Mouse (Mus musculus) lung, postnatal 0 days (tissue): Measurements from ENCODE around the gene Stk10. TPM values are rescaled to one million over a fixed set of nuclear protein-coding genes. Genes with fewer than 3 reads are reported as not detected.

ENCODE experiments used
- ATAC-seq: fragments of 200-750 bp; cut with Nextera tagmentation; 2 replicates; pipeline ENCODE4 v1.8.0; 2017; ENCODE audit warnings: moderate library complexity
- DNase-seq: peaks from one replicate; pipeline ENCODE4 v3.0.0-alpha.2; 2016; ENCODE audit warnings: low spot score
- H3K27ac ChIP-seq: fragments of 300-500 bp; sonication (generic); 2 replicates; pipeline ENCODE4 v1.5.1; 2014; ENCODE audit warnings: antibody characterized with exemption, mild to moderate bottlenecking, low read length, mixed read lengths
- H3K27me3 ChIP-seq: fragments of 300-500 bp; sonication (generic); replicated peaks from 2 replicates; pipeline ENCODE4 v1.6.1; 2014; ENCODE audit warnings: low read length, mixed read lengths; ENCODE audit not compliant: insufficient read depth
- H3K36me3 ChIP-seq: fragments of 300-500 bp; sonication (generic); 2 replicates; pipeline ENCODE4 v1.6.1; 2014; ENCODE audit warnings: low read length, mixed read lengths; ENCODE audit not compliant: insufficient read depth
- H3K4me1 ChIP-seq: fragments of 300-500 bp; sonication (generic); 2 replicates; pipeline ENCODE4 v1.6.1; 2014; ENCODE audit warnings: antibody characterized with exemption, low read depth, low read length, mixed read lengths; ENCODE audit not compliant: insufficient read depth
- H3K4me2 ChIP-seq: fragments of 300-500 bp; sonication (generic); replicated peaks from 2 replicates; pipeline ENCODE4 v1.6.1; 2014; ENCODE audit warnings: low read depth, mild to moderate bottlenecking, low read length, moderate library complexity, mixed read lengths
- H3K4me3 ChIP-seq: fragments of 300-500 bp; sonication (generic); 2 replicates; pipeline ENCODE4 v1.5.1; 2014; ENCODE audit warnings: low read depth, low read length
- H3K9ac ChIP-seq: fragments of 300-500 bp; sonication (generic); replicated peaks from 2 replicates; pipeline ENCODE4 v1.6.1; 2014; ENCODE audit warnings: low read depth, mild to moderate bottlenecking
- H3K9me3 ChIP-seq: fragments of 300-500 bp; sonication (generic); 2 replicates; pipeline ENCODE4 v1.6.1; 2016; ENCODE audit warnings: low read length, mixed read lengths
- CTCF ChIP-seq: IDR thresholded peaks from 2 replicates; pipeline ENCODE4 v1.5.1; 2016; ENCODE audit warnings: antibody characterized with exemption, mild to moderate bottlenecking
- EP300 ChIP-seq: IDR thresholded peaks from 2 replicates; pipeline ENCODE4 v1.6.1; 2016; ENCODE audit warnings: antibody characterized with exemption, mild to moderate bottlenecking, control low read depth
- WGBS: fragments of 180-500 bp; shearing (Covaris S2); extraction: QIAGEN DNeasy Blood & Tissue Kit; methylation state at CpG from one replicate; pipeline ENCODE4 v1.1.7; 2014; 5-methylcytosine and 5-hydroxymethylcytosine counted together
- polyA plus RNA-seq: library from polyadenylated mRNA; unstranded; fragments of >200 nt; fragmentation: Nextera tagmentation; extraction: Ambion mirVana; gene quantifications from 2 replicates; pipeline ENCODE4 v1.2.1, GENCODE M21; 2015

The Stk10 gene
- polyA plus RNA-seq, 1 experiment from 2014 or later = 1.9 TPM

DNA sequence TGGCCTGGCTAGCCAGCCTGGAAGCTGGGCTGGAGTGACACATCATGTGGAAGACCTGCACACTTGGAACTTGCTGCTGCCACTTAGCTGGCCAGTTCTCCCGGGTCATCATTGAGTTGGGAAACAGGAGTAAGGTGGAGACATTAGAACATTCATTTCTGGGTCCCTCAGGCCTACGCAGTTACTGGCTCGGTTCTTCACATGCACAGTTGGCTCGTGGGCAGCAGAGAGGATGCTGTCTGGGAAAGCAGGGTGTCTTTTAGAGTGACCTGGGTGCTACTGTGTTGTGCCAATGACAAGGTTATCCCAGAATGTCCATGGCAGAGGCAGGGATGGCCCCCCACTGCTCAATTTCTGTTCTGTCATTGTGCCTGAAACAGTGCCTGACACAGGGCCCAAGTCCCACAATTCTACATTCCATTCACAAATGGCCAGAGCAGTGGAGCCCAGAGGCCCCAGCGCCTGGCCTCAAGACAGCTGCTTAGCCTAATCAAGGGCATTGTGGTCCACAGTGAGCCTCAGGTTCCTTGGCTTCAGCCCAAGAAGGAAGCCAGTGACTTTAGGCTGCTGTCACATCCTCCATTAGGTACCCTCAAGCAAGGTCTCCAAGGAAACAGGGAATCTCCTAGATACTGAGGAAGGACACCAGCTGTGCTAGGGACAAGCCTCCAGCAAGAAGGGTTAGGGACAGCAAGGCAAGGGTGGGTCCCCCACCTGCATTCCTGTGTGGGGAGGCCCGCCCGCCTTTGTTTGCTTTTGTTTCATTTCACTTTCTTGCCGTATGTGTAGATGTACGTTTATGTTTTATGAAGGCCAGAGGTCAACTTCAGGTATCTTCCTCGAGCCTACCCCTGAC is 34.1 kb downstream of the Stk10 start:
- TF ChIP-seq CTCF = no peak
- TF ChIP-seq EP300 = no peak
- ATAC-seq (no peak), DNase-seq (no peak)
- Histone ChIP-seq H3K4me1 (no peaks in the 10 kb centered on the region; the same call in 1 of the 2 replicates), H3K9me3 (no peaks in the 10 kb centered on the region), H3K9ac (no peak overlapping the region), H3K36me3 (no peaks in the 10 kb centered on the region), H3K27ac (no peak overlapping the region), H3K4me2 (no peak overlapping the region), H3K27me3 (no peaks in the 10 kb centered on the region), H3K4me3 (no peak overlapping the region)
- WGBS = 60% methylated on average over 10 of the region's 10 CpGs

GRCm38 (mm10) chr11:32568060-32568459 is 35.0 kb downstream of the Stk10 start:
- ATAC-seq (no peak), DNase-seq (no peak)
- Histone ChIP-seq H3K9ac (no peak overlapping the region), H3K36me3 (no peaks in the 10 kb centered on the region), H3K4me3 (no peak overlapping the region), H3K4me2 (no peak overlapping the region), H3K27me3 (no peaks in the 10 kb centered on the region), H3K27ac (no peak overlapping the region), H3K9me3 (no peaks in the 10 kb centered on the region), H3K4me1 (no peaks in the 10 kb centered on the region; the same call in 1 of the 2 replicates)
- 78% methylated on average over 7 of the region's 7 CpGs for WGBS
- TF ChIP-seq EP300 = no peak
- TF ChIP-seq CTCF = no peak

- Histone ChIP-seq H3K4me1 (no peaks in the 10 kb centered on the region; the same call in 1 of the 2 replicates), H3K9me3 (no peaks in the 10 kb centered on the region), H3K27me3 (no peaks in the 10 kb centered on the region), H3K4me2 (no peak overlapping the region), H3K4me3 (no peak overlapping the region), H3K27ac (no peak overlapping the region), H3K36me3 (no peaks in the 10 kb centered on the region), H3K9ac (no peak overlapping the region)
- DNase-seq (no peak), ATAC-seq (peak; percentile 46)
- 68% methylated on average over 15 of the region's 15 CpGs for WGBS
- no peak for TF ChIP-seq EP300
- no peak for TF ChIP-seq CTCF
Measured at GRCm38 (mm10) chr11:32568637-32569293, 35.7 kb downstream of the Stk10 start.

GRCm38 (mm10) chr11:32571103-32571502 is 38.0 kb downstream of the Stk10 start:
- ATAC-seq = no peak
- no peaks in the 10 kb centered on the region for H3K27me3 ChIP-seq
- H3K4me2 ChIP-seq = no peak overlapping the region
- 93% methylated on average over 6 of the region's 6 CpGs for WGBS
- TF ChIP-seq CTCF = no peak
- no peak for TF ChIP-seq EP300
- H3K4me3 ChIP-seq = no peak overlapping the region
- no peaks in the 10 kb centered on the region for H3K9me3 ChIP-seq
- no peaks in the 10 kb centered on the region; the same call in 1 of the 2 replicates for H3K4me1 ChIP-seq
- H3K9ac ChIP-seq = no peak overlapping the region
- DNase-seq = no peak
- H3K27ac ChIP-seq = no peak overlapping the region
- no peaks in the 10 kb centered on the region for H3K36me3 ChIP-seq

DNA sequence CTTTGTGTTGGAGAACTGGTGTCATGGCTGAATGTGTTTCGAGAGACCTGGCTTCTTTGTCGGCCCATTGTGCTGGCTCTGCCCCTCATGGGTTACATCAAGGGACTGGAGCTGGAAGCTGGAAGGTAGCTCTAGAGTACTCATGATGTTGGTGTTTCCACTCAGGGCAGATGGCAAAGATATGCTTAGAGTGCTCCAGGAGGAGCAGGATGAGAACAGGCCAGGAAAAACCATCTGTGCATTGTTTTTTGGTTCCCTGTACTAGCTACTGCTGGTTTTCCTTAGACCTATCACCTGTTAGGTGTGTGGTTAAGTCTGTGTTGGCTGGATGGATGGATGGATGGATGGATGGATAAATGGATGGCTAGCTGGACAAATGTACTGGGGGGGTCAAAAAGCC is 40.6 kb downstream of the Stk10 start:
- TF ChIP-seq CTCF = no peak
- no peak for TF ChIP-seq EP300
- ATAC-seq (no peak), DNase-seq (no peak)
- Histone ChIP-seq H3K27ac (no peak overlapping the region), H3K9ac (no peak overlapping the region), H3K4me3 (no peak overlapping the region), H3K27me3 (no peaks in the 10 kb centered on the region), H3K36me3 (no peaks in the 10 kb centered on the region), H3K9me3 (no peaks in the 10 kb centered on the region), H3K4me1 (no peaks in the 10 kb centered on the region), H3K4me2 (no peak overlapping the region)
- 79% methylated on average over 2 of the region's 2 CpGs for WGBS

GRCm38 (mm10) chr11:32575964-32576759 is 43.1 kb downstream of the Stk10 start:
- DNase-seq (no peak), ATAC-seq (no peak)
- H3K27me3 ChIP-seq = no peaks in the 10 kb centered on the region
- no peaks in the 10 kb centered on the region for H3K4me1 ChIP-seq
- H3K36me3 ChIP-seq = no peaks in the 10 kb centered on the region
- no peak overlapping the region for H3K27ac ChIP-seq
- H3K4me3 ChIP-seq = no peak overlapping the region
- no peaks in the 10 kb centered on the region for H3K9me3 ChIP-seq
- WGBS = 81% methylated on average over 6 of the region's 6 CpGs
- TF ChIP-seq EP300 (no peak), CTCF (no peak)
- H3K4me2 ChIP-seq = no peak overlapping the region
- H3K9ac ChIP-seq = no peak overlapping the region
